Mouse (Mus musculus): ENCODE data around the gene Dbx2. TPM values are rescaled to one million over a fixed set of nuclear protein-coding genes. Genes with fewer than 3 reads are reported as not detected.

The Dbx2 gene
- polyA plus RNA-seq, 1 experiment, result not detected

GRCm38 (mm10) chr15:95586906-95587305, 68.9 kb downstream of the Dbx2 start:
- no peak for DNase-seq (ENCODE audit: low read depth in 1 of 2, low spot score in 2 of 2)
- H3K27me3 ChIP-seq (ENCODE audit: control insufficient read depth, insufficient read depth, low read length), result no peaks in the 10 kb centered on the region
- H3K4me1 ChIP-seq (ENCODE audit: control insufficient read depth, insufficient read depth, insufficient read length), result no peaks in the 10 kb centered on the region
- H3K4me3 ChIP-seq (ENCODE audit: extremely low read depth, insufficient read depth, insufficient read length), result no peak overlapping the region
- H3K36me3 ChIP-seq (ENCODE audit: control insufficient read depth, insufficient read depth, low read length), result no peaks in the 10 kb centered on the region
- H3K27ac ChIP-seq (ENCODE audit: insufficient read depth, low read length), result no peak overlapping the region
- 92% methylated on average over 15 of the region's 15 CpGs for WGBS
- TF ChIP-seq CTCF (IDR thresholded peaks at IDR 0.05; ENCODE audit: extremely low read depth, insufficient read depth, insufficient read length, insufficient replicate concordance) (no peak), POLR2A (IDR thresholded peaks at IDR 0.05; ENCODE audit: low read depth, low read length) (no peak)

DNA sequence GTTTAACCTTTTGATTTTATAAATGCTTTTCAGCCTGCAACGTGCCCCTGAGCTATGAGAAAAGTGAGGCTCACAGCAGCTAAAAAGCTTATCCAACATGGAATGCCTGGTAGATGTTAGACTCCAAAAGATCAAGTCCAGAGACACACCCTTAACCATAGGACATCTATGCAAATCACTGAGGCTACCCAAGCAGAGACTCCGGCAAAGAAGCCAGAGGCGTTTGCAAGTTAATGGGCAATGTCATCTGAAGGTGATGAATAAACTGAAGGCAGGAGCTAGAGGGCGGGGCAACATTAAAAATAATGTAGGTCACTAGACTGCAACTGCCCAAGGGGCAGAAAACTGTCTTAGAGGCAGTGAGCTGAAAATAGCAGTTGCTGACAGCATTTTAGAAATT, 70.9 kb downstream of the Dbx2 start:
- Histone ChIP-seq H3K4me3 (ENCODE audit: extremely low read depth, insufficient read depth, insufficient read length) (no peak overlapping the region), H3K27me3 (ENCODE audit: control insufficient read depth, insufficient read depth, low read length) (no peaks in the 10 kb centered on the region), H3K36me3 (ENCODE audit: control insufficient read depth, insufficient read depth, low read length) (no peaks in the 10 kb centered on the region), H3K4me1 (ENCODE audit: control insufficient read depth, insufficient read depth, insufficient read length) (no peaks in the 10 kb centered on the region), H3K27ac (ENCODE audit: insufficient read depth, low read length) (no peak overlapping the region)
- 74% methylated on average over 4 of the region's 4 CpGs for WGBS
- DNase-seq (ENCODE audit: low read depth in 1 of 2, low spot score in 2 of 2), result no peak
- TF ChIP-seq CTCF (IDR thresholded peaks at IDR 0.05; ENCODE audit: extremely low read depth, insufficient read depth, insufficient read length, insufficient replicate concordance), result no peak
- TF ChIP-seq POLR2A (IDR thresholded peaks at IDR 0.05; ENCODE audit: low read depth, low read length), result no peak

DNA sequence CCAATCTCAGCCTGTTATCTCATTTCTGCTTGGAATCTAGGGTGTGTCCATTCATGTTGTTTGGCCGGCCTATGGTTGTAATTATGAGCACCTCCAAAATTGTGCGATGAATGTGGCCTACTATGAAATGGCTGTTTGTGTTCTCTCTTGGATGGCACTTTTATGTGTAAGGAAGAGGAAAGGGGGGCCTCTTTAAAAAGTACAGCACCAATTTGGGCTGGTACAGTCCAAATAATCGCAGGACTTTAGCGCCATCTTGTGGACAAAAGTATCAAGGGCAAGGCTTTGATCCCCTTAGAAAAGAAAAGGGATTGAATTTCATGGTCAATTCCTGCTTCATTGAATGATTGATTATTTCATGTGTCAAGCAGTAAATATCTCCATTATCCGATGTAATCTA, 81.1 kb downstream of the Dbx2 start:
- TF ChIP-seq POLR2A (IDR thresholded peaks at IDR 0.05; ENCODE audit: low read depth, low read length) (no peak), CTCF (IDR thresholded peaks at IDR 0.05; ENCODE audit: extremely low read depth, insufficient read depth, insufficient read length, insufficient replicate concordance) (no peak)
- Histone ChIP-seq H3K36me3 (ENCODE audit: control insufficient read depth, insufficient read depth, low read length) (no peaks in the 10 kb centered on the region), H3K27me3 (ENCODE audit: control insufficient read depth, insufficient read depth, low read length) (no peaks in the 10 kb centered on the region), H3K27ac (ENCODE audit: insufficient read depth, low read length) (no peak overlapping the region), H3K4me3 (ENCODE audit: extremely low read depth, insufficient read depth, insufficient read length) (no peak overlapping the region), H3K4me1 (ENCODE audit: control insufficient read depth, insufficient read depth, insufficient read length) (no peaks in the 10 kb centered on the region)
- no peak for DNase-seq (ENCODE audit: low read depth in 1 of 2, low spot score in 2 of 2)
- WGBS, result 20% methylated on average over 5 of the region's 5 CpGs

Other genes with a start within 250 kb of the Dbx2 start
- 0.18 and 0.19 TPM in 2 replicates for gene Nell2, start 127.4 kb downstream of the Dbx2 start, polyA plus RNA-seq (2012; rRNA removed)
- gene Ano6, start 134.9 kb upstream of the Dbx2 start, polyA plus RNA-seq (2012; rRNA removed), result 22.8 and 23.9 TPM in 2 replicates

All from spleen, adult 2 months (tissue).